Mouse (Mus musculus): Measurements from ENCODE around the gene Tmem102. TPM values are rescaled to one million over a fixed set of nuclear protein-coding genes. Genes with fewer than 3 reads are reported as not detected.

The Tmem102 gene
- total RNA-seq, 2 experiments from 2014 or later: 1.0 TPM

DNA sequence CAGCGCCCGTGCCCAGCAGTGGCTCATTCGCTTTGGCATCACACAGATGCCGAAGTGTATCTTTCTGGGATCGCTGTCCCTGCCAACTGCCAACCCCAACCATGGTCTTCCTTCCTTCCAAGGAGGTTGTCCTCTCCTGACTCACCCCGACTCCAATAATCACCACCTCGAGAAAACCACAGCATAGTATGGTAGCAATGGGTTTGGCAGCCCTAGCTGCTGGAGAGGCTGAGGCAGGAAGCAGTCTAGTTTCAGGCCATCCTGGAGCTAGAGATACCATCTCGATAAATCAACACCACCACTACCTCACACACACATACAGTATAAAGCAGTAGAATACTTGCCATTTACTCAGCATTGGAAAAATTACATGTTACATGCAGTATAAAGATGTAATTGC lies 13.4 kb upstream of the Tmem102 start:
- DNase-seq: no peak

- no peak for DNase-seq
Observed at GRCm38 (mm10) chr11:69818365-69818764, 12.9 kb upstream of the Tmem102 start, which contains the start of gene Spem2. Gene Spem2 (minus strand): TSS chr11:69818465.

DNA sequence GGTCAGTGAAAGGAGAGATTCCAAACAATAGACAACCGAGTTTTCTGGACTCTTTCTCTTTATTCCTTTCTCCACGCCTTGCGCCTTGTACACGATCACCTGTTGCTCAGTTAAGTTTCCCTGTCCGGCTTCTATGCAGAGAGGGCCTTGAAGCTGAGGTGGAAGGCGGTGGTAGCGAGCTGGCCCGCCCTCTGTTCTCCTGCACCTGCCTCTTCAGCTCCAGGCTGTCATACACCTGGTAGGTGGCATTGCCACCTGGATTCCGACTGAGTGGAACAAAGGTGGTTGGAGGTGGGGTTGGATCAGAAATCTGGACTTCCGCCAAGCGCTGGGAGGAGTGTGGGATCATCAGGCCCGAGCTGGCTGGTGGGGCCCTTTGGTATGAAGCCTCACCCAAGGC lies 11.1 kb upstream of the Tmem102 start:
- no peak for DNase-seq

DNA sequence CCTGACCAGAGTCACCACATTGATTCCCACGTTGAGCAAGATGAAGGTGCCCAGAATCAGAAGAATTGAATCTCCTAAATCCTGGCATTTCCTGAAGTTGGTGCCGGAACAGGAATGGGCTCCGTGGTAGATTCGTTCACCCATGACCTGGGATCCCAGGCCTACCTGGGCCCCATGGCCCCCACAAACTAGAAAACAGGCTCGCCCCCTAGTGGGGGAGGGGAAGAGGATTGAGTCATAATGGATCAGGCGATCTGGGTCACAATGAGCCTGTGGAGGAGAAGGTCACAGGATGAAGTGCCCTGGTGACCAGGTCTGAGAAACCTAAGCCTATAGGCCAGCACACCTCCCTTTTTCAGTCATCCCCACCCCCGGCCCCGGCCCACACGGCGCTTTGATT lies 9.7 kb upstream of the Tmem102 start, which contains the start of gene Gm39566:
Gene Gm39566 (minus strand): TSS at position 144 of the 400 bp plus-strand sequence.
- DNase-seq: no peak

- DNase-seq: no peak
Observed at GRCm38 (mm10) chr11:69810280-69810679, 4.9 kb upstream of the Tmem102 start.

- DNase-seq: no peak
Observed at GRCm38 (mm10) chr11:69807641-69808040, 2.2 kb upstream of the Tmem102 start.

DNA sequence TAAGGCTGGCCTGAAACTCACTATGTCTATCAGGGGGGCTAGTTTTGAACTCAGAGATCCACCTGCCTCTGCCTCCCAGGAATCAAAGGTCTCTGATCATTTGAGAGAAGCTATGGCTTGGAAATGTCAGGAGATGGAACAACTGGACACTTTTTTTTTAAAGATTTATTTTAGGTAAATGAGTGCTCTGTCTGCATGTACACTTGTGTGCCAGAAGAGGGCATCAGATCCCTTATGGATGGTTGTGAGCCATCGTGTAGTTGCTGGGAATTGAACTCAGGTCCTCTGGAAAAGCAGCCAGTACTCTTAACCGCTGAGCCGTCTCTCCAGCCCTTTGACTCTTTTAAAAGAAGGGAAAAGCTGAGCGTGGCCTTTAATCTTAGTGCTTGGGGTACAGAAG lies 954 bp upstream of the Tmem102 start:
- DNase-seq: no peak

DNA sequence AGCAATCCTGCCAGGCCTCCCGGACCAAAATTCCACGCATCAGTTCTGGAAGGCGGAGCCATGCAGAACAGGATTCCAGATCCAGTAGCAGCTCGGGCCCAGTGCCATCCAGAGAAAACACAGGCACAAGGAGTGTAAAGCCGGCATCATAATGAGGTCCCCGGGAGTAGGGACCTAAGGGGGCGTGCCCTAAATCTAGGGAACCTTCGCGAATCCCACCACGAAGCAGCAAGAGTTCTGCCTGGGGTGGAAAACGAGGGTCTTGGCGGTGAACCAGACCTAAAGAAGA lies 828 bp downstream of the Tmem102 start:
- DNase-seq: no peak

GRCm38 (mm10) chr11:69803786-69804651 lies 1.4 kb downstream of the Tmem102 start:
- DNase-seq: peak; percentile 88

GRCm38 (mm10) chr11:69803328-69803727 lies 2.1 kb downstream of the Tmem102 start:
- no peak for DNase-seq

- peak; percentile 94 for DNase-seq
Observed at GRCm38 (mm10) chr11:69802648-69803105, 2.7 kb downstream of the Tmem102 start.

DNA sequence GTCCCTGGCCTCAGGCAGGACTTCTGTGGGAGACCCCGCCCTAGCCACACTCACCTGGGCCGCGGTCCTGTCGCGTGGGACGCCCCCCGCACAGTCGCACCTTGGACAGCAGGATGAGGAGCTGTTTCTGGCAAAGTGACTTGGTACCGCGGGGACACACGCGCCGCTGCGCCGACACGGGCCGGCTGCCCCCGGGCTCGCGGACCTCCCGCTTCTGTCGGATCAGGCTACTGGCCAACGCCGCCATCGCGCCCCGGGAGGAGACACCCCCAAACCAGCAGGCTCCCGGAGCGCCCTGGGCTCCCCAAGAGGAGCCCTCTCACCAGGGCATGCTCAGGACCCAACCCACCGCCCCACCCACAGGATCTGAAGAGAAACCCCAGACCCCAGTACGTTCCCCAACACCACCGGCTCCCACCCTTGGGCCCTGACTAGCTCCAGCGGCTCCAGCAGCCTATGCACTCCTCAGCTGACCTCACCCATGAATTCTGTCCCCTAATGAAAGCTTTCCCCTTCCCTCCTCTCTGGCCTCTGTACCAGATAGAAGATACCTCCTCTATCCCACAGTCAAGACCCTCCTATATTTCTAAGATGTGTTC lies 3.9 kb downstream of the Tmem102 start, which contains the start of gene Fgf11:
Gene Fgf11 (minus strand): TSS at position 479 of the 599 bp plus-strand sequence.
- DNase-seq: peak; percentile 31

GRCm38 (mm10) chr11:69800392-69801197 lies 4.8 kb downstream of the Tmem102 start:
- DNase-seq: peak; percentile 71

DNA sequence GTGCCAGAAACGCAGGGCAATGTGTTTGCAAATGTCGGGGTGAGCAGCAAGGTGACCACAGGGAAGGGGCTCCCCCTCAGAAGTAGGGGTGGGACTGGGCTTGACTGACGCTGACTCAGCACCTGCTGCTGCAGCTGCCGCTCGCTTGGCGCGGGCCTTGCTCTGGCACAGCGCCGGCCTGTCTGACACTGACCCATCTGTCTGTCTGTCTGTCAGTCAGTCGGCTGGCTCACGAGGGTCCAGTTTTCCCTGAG lies 5.4 kb downstream of the Tmem102 start:
- no peak for DNase-seq

GRCm38 (mm10) chr11:69799394-69800137 lies 5.9 kb downstream of the Tmem102 start:
- DNase-seq: no peak

DNA sequence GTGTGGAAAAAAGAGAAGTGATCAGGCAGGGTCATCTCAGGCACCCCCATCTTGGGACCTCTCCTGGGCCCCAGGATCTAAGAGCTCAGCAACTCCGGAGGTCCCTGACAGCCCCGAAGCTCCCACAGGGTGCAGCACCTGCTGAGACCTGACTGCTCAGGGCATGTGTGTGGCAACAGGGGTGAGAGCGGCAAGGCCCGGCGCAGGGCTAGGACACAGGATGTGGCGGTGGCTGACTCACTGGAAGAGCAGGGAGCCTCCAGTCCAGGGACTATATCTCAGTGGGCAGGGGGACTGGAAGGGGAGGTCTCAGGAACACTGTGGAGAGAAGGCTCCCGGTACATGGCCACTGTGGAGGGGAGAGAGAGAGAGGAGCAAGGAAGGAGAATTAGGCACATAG lies 7.5 kb downstream of the Tmem102 start:
- no peak for DNase-seq

GRCm38 (mm10) chr11:69795983-69796435 lies 9.4 kb downstream of the Tmem102 start:
- no peak for DNase-seq

GRCm38 (mm10) chr11:69795168-69795982 lies 10.0 kb downstream of the Tmem102 start, which contains the start of gene Chrnb1:
Gene Chrnb1 (minus strand): TSS chr11:69795943.
- DNase-seq: peak; percentile 94

DNA sequence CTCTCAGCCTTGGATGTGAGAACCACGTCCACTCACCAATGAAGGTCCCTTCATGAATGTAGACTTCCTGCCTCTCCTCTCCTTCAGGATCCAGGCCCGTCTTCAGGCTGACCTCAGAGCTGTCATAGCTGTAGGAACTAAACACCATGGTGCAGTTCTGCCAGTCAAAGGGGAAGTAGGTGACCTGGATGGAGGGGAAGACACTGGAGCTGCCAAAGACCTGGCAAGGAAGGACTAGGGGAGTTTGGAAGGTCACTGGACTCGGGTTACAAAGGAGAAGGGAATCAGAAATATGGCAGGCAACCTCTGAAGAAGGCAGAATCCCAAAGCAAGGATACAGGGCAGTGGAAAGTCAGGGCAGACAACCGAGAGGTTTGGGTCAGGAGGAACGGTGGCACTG lies 12.0 kb downstream of the Tmem102 start:
- no peak for DNase-seq

DNA sequence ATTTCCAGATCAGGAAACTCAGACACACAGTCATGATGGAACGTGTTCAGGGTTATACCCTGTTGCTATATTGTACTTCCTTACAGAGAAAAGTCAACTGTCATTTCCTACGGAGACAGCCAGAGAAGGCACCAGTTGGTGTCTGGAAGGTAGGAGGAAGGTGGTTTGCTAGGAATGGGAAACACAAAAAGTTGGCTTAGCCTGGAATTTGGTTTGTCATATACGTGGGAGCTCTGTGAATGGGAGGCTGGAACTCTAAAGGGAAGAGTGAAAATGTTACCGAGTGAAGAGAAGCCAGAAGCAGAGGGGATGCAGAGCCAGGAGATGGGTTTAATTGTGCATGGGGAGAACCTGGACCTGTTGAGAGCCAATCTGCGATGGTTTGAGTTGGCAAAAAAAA lies 14.0 kb downstream of the Tmem102 start:
- no peak for DNase-seq

GRCm38 (mm10) chr11:69789431-69789830 lies 16.0 kb downstream of the Tmem102 start:
- DNase-seq: no peak
